Mouse (Mus musculus) spleen, adult 2 months (tissue): ENCODE data around the gene Ppp1r11.

ENCODE experiments used
- CTCF ChIP-seq: fragments of 200-500 bp; IDR thresholded peaks from 2 replicates; pipeline ENCODE4 v1.5.1; 2011; ENCODE audit warnings: mild to moderate bottlenecking, inconsistent platforms; ENCODE audit not compliant: insufficient read depth, insufficient read length, insufficient replicate concordance; ENCODE audit errors: extremely low read depth
- POLR2A ChIP-seq: fragments of 200-500 bp; IDR thresholded peaks from 2 replicates; pipeline ENCODE4 v1.6.1; 2011; ENCODE audit warnings: low read depth, low read length, inconsistent platforms

- TF ChIP-seq CTCF (no peak), POLR2A (no peak)
These were observed 51.5 kb downstream of the Ppp1r11 start for GRCm38 (mm10) chr17:36900001-36900400.
